Mouse (Mus musculus) brain, adult 10 weeks (tissue): ENCODE measurements around the gene Olfr906. TPM values are rescaled to one million over a fixed set of nuclear protein-coding genes. Genes with fewer than 3 reads are reported as not detected.

ENCODE experiments used
- polyA plus RNA-seq: library from polyadenylated mRNA; stranded (reverse); fragments of 350-450 nt; fragmentation: Illumina TruSeq; extraction: RNeasy Lipid Tissue Mini Kit (QIAGEN cat#74804); gene quantifications from one replicate; pipeline ENCODE4 v1.2.3, GENCODE M21; 2015; ENCODE audit warnings: low read depth, low replicate concordance

Olfr906 gene
- not detected for polyA plus RNA-seq

GRCm38 (mm10) chr9:38486785-38487184 lies at the start of gene Olfr906:
Gene Olfr906, plus strand, starts transcription at chr9:38487085.

GRCm38 (mm10) chr9:38447352-38447751 lies 39.5 kb upstream of the Olfr906 start, which contains the start of gene Olfr902:
Gene Olfr902, plus strand, starts transcription at chr9:38447652.

GRCm38 (mm10) chr9:38462844-38463243 lies 24.0 kb upstream of the Olfr906 start, which contains the start of gene Olfr904:
Gene Olfr904, plus strand, starts transcription at chr9:38463144.

GRCm38 (mm10) chr9:38470807-38471206 lies 16.1 kb upstream of the Olfr906 start, which contains the start of gene Olfr905:
Gene Olfr905, plus strand, starts transcription at chr9:38471107.

GRCm38 (mm10) chr9:38495501-38495900 lies 8.6 kb downstream of the Olfr906 start, which contains the start of gene Olfr907:
Gene Olfr907, plus strand, starts transcription at chr9:38495801.

GRCm38 (mm10) chr9:38521280-38521679 lies 34.4 kb downstream of the Olfr906 start, which contains the start of gene Olfr911-ps1:
Gene Olfr911-ps1, plus strand, starts transcription at chr9:38521580.

GRCm38 (mm10) chr9:38537549-38537948 lies 50.7 kb downstream of the Olfr906 start, which contains the start of gene Olfr910:
Gene Olfr910, plus strand, starts transcription at chr9:38537849.

Other genes with a start within 250 kb of the Olfr906 start
- gene Olfr143, start 234.3 kb upstream of the Olfr906 start, polyA plus RNA-seq = not detected
- gene Olfr895, start 219.2 kb upstream of the Olfr906 start, polyA plus RNA-seq = not detected
- gene Olfr896-ps1, start 196.0 kb upstream of the Olfr906 start, polyA plus RNA-seq = not detected
- not detected for gene Olfr25, start 158.0 kb upstream of the Olfr906 start, polyA plus RNA-seq
- not detected for gene Olfr898, start 138.7 kb upstream of the Olfr906 start, polyA plus RNA-seq
- not detected for gene Olfr250, start 120.2 kb upstream of the Olfr906 start, polyA plus RNA-seq
- not detected for gene Olfr251, start 110.0 kb upstream of the Olfr906 start, polyA plus RNA-seq
- not detected for gene Olfr147, start 85.4 kb upstream of the Olfr906 start, polyA plus RNA-seq
- gene Olfr901, start 57.6 kb upstream of the Olfr906 start, polyA plus RNA-seq = not detected
- gene Olfr902, start 39.4 kb upstream of the Olfr906 start, polyA plus RNA-seq = not detected
- not detected for gene Olfr904, start 23.9 kb upstream of the Olfr906 start, polyA plus RNA-seq
- gene Olfr905, start 16.0 kb upstream of the Olfr906 start, polyA plus RNA-seq = not detected
- not detected for gene Olfr907, start 8.7 kb downstream of the Olfr906 start, polyA plus RNA-seq
- gene Olfr911-ps1, start 34.5 kb downstream of the Olfr906 start, polyA plus RNA-seq = not detected
- not detected for gene Olfr910, start 50.8 kb downstream of the Olfr906 start, polyA plus RNA-seq
- gene Olfr912, start 93.1 kb downstream of the Olfr906 start, polyA plus RNA-seq = not detected
- gene Olfr913, start 105.7 kb downstream of the Olfr906 start, polyA plus RNA-seq = not detected
- gene Olfr914, start 118.0 kb downstream of the Olfr906 start, polyA plus RNA-seq = not detected
- not detected for gene Olfr916, start 172.8 kb downstream of the Olfr906 start, polyA plus RNA-seq
- not detected for gene Olfr917, start 178.8 kb downstream of the Olfr906 start, polyA plus RNA-seq
- gene Olfr918, start 187.5 kb downstream of the Olfr906 start, polyA plus RNA-seq = not detected
- not detected for gene Olfr919, start 216.6 kb downstream of the Olfr906 start, polyA plus RNA-seq
- 12.1 TPM for gene Vwa5a, start 231.2 kb downstream of the Olfr906 start, polyA plus RNA-seq